Mouse (Mus musculus) urinary bladder, postnatal 36 days (tissue): ENCODE data around the gene Lipc.

ENCODE experiments used
- DNase-seq, 2 experiments: peaks; one replicate each; pipeline ENCODE4 v3.0.0; 2022; ENCODE audit warnings: low spot score in 2 of 2, mixed read lengths in 1 of 2

Gene Lipc

GRCm38 (mm10) chr9:70818739-70819138, 133.3 kb downstream of the Lipc start:
- DNase-seq = no peak

- DNase-seq = no peak
Observed at GRCm38 (mm10) chr9:70817396-70817795, 134.6 kb downstream of the Lipc start.

DNA sequence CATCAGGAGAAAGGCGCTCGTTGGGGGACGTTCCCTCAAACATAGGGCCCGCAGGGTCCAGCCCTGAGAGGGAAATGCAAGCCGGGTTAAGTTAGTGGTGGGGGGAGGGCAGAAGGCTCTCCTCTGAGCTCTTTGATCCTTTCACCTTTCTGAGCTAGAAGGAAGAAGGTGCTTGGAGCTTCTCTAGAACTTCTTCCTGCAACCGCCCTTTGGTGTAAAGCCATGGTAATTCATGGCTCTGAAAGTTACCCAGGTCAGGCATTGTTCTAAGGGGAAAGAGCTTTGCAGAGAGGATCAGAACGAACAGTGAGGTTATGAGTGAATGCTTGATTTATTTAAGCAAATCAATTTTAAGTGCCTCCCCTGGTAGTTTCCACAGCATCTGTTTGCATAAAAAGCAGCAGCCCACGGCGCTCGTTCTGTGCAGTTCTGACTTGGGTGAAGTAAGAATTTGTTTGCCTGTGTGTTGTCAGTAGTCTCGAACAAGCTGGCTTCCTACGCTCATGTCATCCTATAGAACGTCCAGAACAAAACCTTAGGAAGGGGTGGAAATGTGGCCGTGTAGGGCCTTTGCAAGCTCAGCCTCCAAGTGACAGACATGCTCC, 135.2 kb downstream of the Lipc start:
- no peak for DNase-seq

DNA sequence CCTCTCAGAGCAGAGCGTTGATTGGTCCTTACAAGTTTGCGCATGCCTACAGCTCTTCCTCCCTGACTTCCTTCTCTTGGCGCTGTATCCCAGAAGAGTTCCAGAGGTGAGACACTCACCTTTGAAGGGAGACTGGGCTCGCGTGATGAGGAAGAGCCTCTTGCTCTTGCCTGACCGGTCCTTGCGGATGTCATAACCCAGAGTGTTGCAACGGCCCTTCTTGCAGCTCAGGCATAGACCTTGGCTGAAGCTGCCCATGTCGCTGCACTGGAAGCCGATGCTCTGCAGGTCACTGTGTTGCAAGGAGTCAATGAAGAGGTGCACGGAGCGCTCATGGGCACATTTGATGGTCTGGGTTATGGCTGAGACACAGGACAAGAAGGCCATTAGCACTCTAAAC, 139.5 kb downstream of the Lipc start:
- peak in 1 of 2 experiments; percentile 19 for DNase-seq

GRCm38 (mm10) chr9:70807714-70808113, 144.3 kb downstream of the Lipc start:
- DNase-seq = no peak

DNA sequence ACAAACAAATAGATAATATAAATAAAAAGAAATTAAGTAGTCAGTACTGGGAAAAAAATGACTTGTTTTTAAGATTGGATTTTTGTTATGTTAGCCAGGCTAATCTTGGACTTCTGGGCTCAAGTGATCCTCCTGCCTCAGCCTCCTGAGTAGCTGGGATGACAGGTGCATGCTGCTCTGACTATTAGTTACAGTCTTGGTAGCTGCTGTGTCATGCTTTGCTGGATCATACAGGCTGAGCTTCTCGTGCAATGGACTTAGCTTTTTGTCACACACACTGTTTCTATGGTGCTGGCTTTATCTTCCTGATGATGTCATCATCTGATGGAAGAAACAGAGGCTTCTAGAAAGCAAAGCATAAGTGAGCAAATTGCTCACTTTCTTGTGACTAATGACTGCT, 146.0 kb downstream of the Lipc start:
- no peak for DNase-seq

GRCm38 (mm10) chr9:70802816-70803215, 149.2 kb downstream of the Lipc start:
- DNase-seq = no peak

GRCm38 (mm10) chr9:70801761-70802160, 150.3 kb downstream of the Lipc start:
- no peak for DNase-seq

DNA sequence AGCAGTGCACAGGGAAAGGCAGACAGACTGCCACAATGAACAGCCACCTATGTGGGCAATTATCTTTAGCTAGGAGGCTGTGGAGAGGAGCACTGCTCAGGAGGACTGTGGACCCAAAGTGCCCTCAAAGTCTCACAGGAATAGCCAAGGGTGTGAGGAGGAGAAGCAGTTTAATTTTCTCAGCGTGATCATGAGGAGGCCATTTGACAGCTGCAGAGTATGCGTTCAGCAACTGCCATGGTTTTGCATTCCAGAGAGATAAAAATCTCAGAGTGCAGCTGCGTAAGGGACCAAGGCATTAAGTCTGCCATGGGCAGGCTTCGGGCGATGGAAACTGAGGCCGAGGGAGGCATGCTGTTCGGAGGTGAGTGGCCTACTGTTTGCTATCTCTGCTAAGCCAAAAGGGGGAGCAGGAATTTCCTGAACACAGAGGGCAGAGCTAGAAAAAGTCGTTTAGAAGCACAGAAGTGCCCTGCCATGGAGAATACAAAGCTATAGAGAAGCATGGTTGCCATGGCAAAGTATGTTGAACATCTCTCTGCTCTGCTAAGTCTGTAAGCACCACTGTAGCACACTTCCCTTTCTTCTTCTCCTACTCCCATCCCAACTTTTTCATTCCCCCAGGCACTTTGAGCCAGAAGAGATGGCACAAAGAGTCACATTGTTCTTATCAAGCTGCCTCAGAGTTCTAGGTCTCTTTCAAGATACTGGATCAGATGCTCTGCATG, 151.3 kb downstream of the Lipc start:
- no peak for DNase-seq

GRCm38 (mm10) chr9:70795439-70795757, 156.6 kb downstream of the Lipc start:
- DNase-seq = no peak

- DNase-seq = peak in 1 of 2 experiments; percentile 46
Observed at GRCm38 (mm10) chr9:70794643-70795438, 157.2 kb downstream of the Lipc start.

GRCm38 (mm10) chr9:70790621-70791020, 161.4 kb downstream of the Lipc start:
- no peak for DNase-seq

- DNase-seq = no peak
Observed at GRCm38 (mm10) chr9:70788705-70789104, 163.3 kb downstream of the Lipc start.

- DNase-seq = no peak
Observed at GRCm38 (mm10) chr9:70782191-70782590, 169.8 kb downstream of the Lipc start.

- DNase-seq = no peak
Observed at GRCm38 (mm10) chr9:70775517-70775916, 176.5 kb downstream of the Lipc start.

GRCm38 (mm10) chr9:70760974-70761373, 191.1 kb downstream of the Lipc start:
- no peak for DNase-seq

DNA sequence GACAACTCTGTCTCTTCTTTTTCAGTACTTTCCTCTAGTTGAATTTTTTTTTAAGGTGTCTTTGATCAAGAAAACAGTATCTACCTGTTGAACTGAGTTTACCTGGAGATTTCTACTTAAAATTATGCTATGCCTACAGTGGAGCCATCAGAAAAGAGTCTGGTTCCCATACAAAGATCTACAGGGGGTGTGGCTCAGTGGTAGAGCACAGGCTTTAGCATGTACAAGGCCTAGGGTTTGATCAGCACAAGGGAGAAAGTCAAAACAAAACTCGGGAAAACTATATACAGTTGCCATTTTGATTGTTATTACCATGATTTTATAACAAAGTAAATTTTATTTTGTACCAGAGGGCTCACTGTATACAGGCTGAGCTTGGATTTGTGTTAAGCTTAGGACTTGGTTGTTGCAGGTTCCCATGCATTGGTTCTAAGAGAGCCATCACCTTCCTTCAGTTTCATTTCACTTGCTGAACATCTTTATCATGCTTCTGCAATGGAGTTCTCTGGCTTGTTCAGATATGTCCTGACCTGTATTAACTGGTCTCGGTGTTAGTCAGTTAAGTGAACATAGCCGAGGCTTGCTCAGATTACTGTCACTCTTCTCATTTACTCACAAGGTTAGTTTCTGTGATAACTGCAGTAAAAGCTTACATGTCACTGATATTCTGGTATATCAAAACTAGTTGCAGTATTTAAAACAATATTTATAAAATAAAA, 200.4 kb downstream of the Lipc start:
- DNase-seq = no peak
